Comparison of ENCODE assay signal across 7 mouse cellular contexts in genomic region chr5:115977757-115978156, GRCm38 (mm10). TPM values are rescaled to one million over a fixed set of nuclear protein-coding genes. Genes with fewer than 3 reads are reported as not detected.
DNase-seq lines count a peak whose midpoint lies in the region; ATAC-seq and TF ChIP-seq lines count a peak whose summit lies in the region.

No protein-coding gene starts in this region.

- H3K4me1 ChIP-seq in bone marrow, adult 2 months (ENCODE audit: control insufficient read depth, insufficient read depth, low read length), result peaks cover 2% of the 10 kb centered on the region; the same call in 1 of the 2 replicates
- peaks cover 12% of the 10 kb centered on the region for H3K4me1 ChIP-seq in hindbrain, embryonic 13.5 days (replicated peaks)
- 0 out of 2 replicates have a peak, but pooled peaks cover 4% of the 10 kb centered on the region for H3K4me1 ChIP-seq in stomach, embryonic 15.5 days

- 36% methylated on average over 10 of the region's 10 CpGs for WGBS in bone marrow, adult 2 months
- 74% methylated on average over 10 of the region's 10 CpGs for WGBS in hindbrain, embryonic 13.5 days
- 53% methylated on average over 10 of the region's 10 CpGs for WGBS in stomach, embryonic 15.5 days

- no peak overlapping the region for H3K9ac ChIP-seq in hindbrain, embryonic 13.5 days
- no peak overlapping the region for H3K9ac ChIP-seq in stomach, embryonic 15.5 days

- peaks cover 15% of the 10 kb centered on the region for H3K36me3 ChIP-seq in hindbrain, embryonic 13.5 days
- peaks cover 16% of the 10 kb centered on the region; the same call in 1 of the 2 replicates for H3K36me3 ChIP-seq in stomach, embryonic 15.5 days

- no peaks in the 10 kb centered on the region for H3K9me3 ChIP-seq in hindbrain, embryonic 13.5 days
- no peaks in the 10 kb centered on the region for H3K9me3 ChIP-seq in stomach, embryonic 15.5 days

- intact Hi-C loops in left cerebral cortex, postnatal 25 days (cut with DNase I), result no loop called here

- no peak for ATAC-seq in hindbrain, embryonic 13.5 days (ENCODE audit: low FRiP score)
- no peak for ATAC-seq in stomach, embryonic 15.5 days (ENCODE audit: insufficient read depth, low FRiP score, low read depth)

- peak; percentile 66; the same call in 1 of the 2 replicates for TF ChIP-seq POLR2A in bone marrow, adult 2 months (IDR thresholded peaks at IDR 0.05; ENCODE audit: borderline replicate concordance, control insufficient read depth, low read depth, low read length)

- 0 out of 2 replicates have a peak, but pooled peaks have one; percentile 0 for TF ChIP-seq CTCF in bone marrow, adult 2 months (IDR thresholded peaks at IDR 0.05; ENCODE audit: control insufficient read depth, insufficient read depth, low read length)

- H3K4me2 ChIP-seq in hindbrain, embryonic 13.5 days, result no peak overlapping the region
- 0 out of 2 replicates have a peak overlapping the region, but pooled peaks have one; percentile 13 for H3K4me2 ChIP-seq in stomach, embryonic 15.5 days

- H3K27me3 ChIP-seq in hindbrain, embryonic 13.5 days, result no peaks in the 10 kb centered on the region
- H3K27me3 ChIP-seq in stomach, embryonic 15.5 days (replicated peaks), result no peaks in the 10 kb centered on the region

- DNase-seq in embryo, embryonic 9.5 days (ENCODE audit: extremely low spot score), result peak; percentile 12
- peak; percentile 41 to 53 for DNase-seq in lung, adult 18-20 months
- DNase-seq in cerebellum, postnatal 25 days, result no peak
- no peak for DNase-seq in left cerebral cortex, postnatal 25 days (ENCODE audit: low spot score in 2 of 2)

- peak overlapping the region; percentile 66 for H3K27ac ChIP-seq in bone marrow, adult 2 months (ENCODE audit: control insufficient read depth, insufficient read depth, low read depth, low read length, poor library complexity)
- peak overlapping the region; percentile 50 for H3K27ac ChIP-seq in hindbrain, embryonic 13.5 days
- peak overlapping the region; percentile 67 for H3K27ac ChIP-seq in stomach, embryonic 15.5 days

- H3K4me3 ChIP-seq in bone marrow, adult 2 months (replicated peaks; ENCODE audit: control insufficient read depth, low read depth, low read length), result peak overlapping the region; percentile 14
- no peak overlapping the region for H3K4me3 ChIP-seq in hindbrain, embryonic 13.5 days
- H3K4me3 ChIP-seq in stomach, embryonic 15.5 days (replicated peaks), result no peak overlapping the region

RNA-seq across cellular contexts. Expression of gene Prkab1, which starts 46.6 kb away (rescaled TPM):
- 43.5 and 64.1 TPM in 2 replicates for polyA plus RNA-seq in bone marrow, adult 2 months (2011; ENCODE audit: insufficient read depth, insufficient read length, low replicate concordance, missing spikeins)
- polyA plus RNA-seq in hindbrain, embryonic 13.5 days (2015; fragmentation: Nextera tagmentation; extraction: Ambion mirVana), result 54.8 and 55.0 TPM in 2 replicates
- polyA plus RNA-seq in stomach, embryonic 15.5 days (2015; fragmentation: Nextera tagmentation; extraction: Ambion mirVana), result 66.0 and 70.9 TPM in 2 replicates
- 10 to 100 TPM; 21.3 to 22.4 TPM for total RNA-seq in left cerebral cortex, postnatal 25 days (2021)

Comparison
In these comparisons a context has a peak if more than half of its experiments do, and no peak if none do; other contexts are left out.
1. DNase-seq: peak in embryo, embryonic 9.5 days (single experiment) and lung, adult 18-20 months (2 of 2); none in cerebellum, postnatal 25 days (0 of 2) and left cerebral cortex, postnatal 25 days (0 of 2).
2. Peak in every context shown above with its lines, with median percentiles within 50 percentile points of each other: H3K27ac ChIP-seq.